Mouse (Mus musculus) testis, adult 2 months (tissue): ENCODE measurements around the gene Erp27. TPM values are rescaled to one million over a fixed set of nuclear protein-coding genes. Genes with fewer than 3 reads are reported as not detected.
A peak's percentile ranks its signal among the peaks of the same experiment; 100 is the strongest.

Source experiments
- H3K27ac ChIP-seq: fragments of 200-500 bp; 2 replicates; pipeline ENCODE4 v1.5.1; 2012; ENCODE audit warnings: low read depth, low read length; ENCODE audit not compliant: control insufficient read depth, insufficient read depth
- H3K27me3 ChIP-seq: fragments of 200-500 bp; 2 replicates; pipeline ENCODE4 v1.6.1; 2012; ENCODE audit warnings: mild to moderate bottlenecking, low read length, moderate library complexity; ENCODE audit not compliant: control insufficient read depth, insufficient read depth
- H3K36me3 ChIP-seq: fragments of 200-500 bp; 2 replicates; pipeline ENCODE4 v1.6.1; 2012; ENCODE audit warnings: mild to moderate bottlenecking, low read length; ENCODE audit not compliant: control insufficient read depth, insufficient read depth
- H3K4me1 ChIP-seq: fragments of 200-500 bp; 2 replicates; pipeline ENCODE4 v1.6.1; 2012; ENCODE audit warnings: low read length; ENCODE audit not compliant: control insufficient read depth, insufficient read depth
- H3K4me3 ChIP-seq: fragments of 200-500 bp; 2 replicates; pipeline ENCODE4 v1.5.1; 2012; ENCODE audit warnings: low read depth, mild to moderate bottlenecking, low read length, moderate library complexity, mixed read lengths; ENCODE audit not compliant: control insufficient read depth
- CTCF ChIP-seq: fragments of 200-500 bp; IDR thresholded peaks from 2 replicates; pipeline ENCODE4 v1.5.1; 2012; ENCODE audit warnings: low read depth, mild to moderate bottlenecking, inconsistent platforms, low read length, moderate library complexity; ENCODE audit not compliant: control insufficient read depth, insufficient read depth, insufficient replicate concordance
- POLR2A ChIP-seq: fragments of 200-500 bp; IDR thresholded peaks from 2 replicates; pipeline ENCODE4 v1.6.1; 2012; ENCODE audit warnings: low read depth, mild to moderate bottlenecking, inconsistent platforms, low read length, moderate library complexity; ENCODE audit not compliant: control insufficient read depth
- polyA plus RNA-seq: library from polyadenylated mRNA; depleted of rRNA; stranded (reverse); fragments of >200 nt; gene quantifications from 2 replicates; pipeline ENCODE4 v1.2.3, GENCODE M21; 2012

Erp27 gene
- polyA plus RNA-seq, 1 experiment = 0.09 TPM

DNA sequence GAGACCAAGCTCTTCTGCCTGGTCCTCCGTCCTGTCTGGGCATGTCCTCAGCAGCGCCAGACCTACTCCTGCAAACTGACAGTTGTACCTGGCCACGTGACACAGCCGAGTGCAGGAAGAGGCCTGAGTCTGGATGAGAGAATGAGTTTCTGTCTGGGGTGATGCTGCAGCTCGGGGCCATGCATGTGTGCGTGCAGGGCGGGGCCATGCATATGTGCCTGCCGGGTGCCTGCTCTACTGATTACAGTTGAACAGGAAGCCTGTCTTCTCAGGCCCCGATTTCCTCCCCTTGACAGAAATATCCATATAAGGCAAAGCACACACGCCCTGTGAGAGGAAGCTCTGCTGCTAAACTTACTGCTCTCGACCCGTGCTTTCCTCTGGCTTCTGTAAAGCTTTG is 8.7 kb upstream of the Erp27 start:
- Histone ChIP-seq H3K27ac (no peak overlapping the region), H3K27me3 (no peaks in the 10 kb centered on the region), H3K4me1 (no peaks in the 10 kb centered on the region), H3K36me3 (no peaks in the 10 kb centered on the region), H3K4me3 (no peak overlapping the region)
- TF ChIP-seq CTCF = no peak
- no peak for TF ChIP-seq POLR2A

DNA sequence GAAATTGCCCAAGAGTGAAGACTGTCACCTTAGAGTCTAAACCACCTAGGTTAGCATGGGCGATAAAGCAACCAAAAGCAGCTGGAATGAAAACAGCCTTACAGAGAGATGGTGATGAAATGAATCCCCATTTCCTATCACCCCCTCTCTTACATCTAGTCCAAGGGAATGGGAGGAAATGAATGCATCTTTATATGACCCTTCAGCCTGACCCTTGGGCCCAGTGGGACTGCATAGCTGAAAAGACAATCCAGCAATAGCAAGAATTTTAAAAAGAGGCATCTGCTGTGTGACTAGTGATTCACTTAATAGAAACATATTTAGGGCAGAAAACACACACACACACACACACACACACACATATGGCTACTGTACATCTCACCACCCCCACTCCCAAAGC is 5.6 kb upstream of the Erp27 start:
- H3K27ac ChIP-seq = no peak overlapping the region
- no peaks in the 10 kb centered on the region for H3K4me1 ChIP-seq
- H3K4me3 ChIP-seq = no peak overlapping the region
- TF ChIP-seq POLR2A = no peak
- no peak for TF ChIP-seq CTCF
- H3K36me3 ChIP-seq = no peaks in the 10 kb centered on the region
- no peaks in the 10 kb centered on the region for H3K27me3 ChIP-seq

DNA sequence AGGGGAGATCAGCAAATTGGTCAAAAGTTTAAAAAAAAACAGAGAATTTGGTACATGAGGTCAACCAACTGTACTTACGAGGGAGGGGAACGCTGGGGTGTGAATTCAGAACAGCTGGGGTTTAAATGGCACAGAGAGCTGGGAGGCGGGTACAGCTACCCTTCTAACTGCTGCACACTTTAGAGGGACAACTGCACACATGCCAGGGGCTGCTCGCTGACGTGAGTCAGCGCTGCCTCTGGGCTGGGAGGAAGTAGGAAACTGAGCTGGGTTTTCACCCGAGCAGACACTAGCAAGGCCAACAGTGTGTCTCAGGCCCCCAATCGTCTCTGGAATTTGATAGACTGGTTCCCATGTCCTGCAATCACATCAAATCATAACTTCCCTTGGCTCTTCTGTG is 3.1 kb upstream of the Erp27 start:
- TF ChIP-seq POLR2A (no peak), CTCF (no peak)
- Histone ChIP-seq H3K4me1 (no peaks in the 10 kb centered on the region), H3K27ac (no peak overlapping the region), H3K36me3 (no peaks in the 10 kb centered on the region), H3K4me3 (no peak overlapping the region), H3K27me3 (no peaks in the 10 kb centered on the region)

DNA sequence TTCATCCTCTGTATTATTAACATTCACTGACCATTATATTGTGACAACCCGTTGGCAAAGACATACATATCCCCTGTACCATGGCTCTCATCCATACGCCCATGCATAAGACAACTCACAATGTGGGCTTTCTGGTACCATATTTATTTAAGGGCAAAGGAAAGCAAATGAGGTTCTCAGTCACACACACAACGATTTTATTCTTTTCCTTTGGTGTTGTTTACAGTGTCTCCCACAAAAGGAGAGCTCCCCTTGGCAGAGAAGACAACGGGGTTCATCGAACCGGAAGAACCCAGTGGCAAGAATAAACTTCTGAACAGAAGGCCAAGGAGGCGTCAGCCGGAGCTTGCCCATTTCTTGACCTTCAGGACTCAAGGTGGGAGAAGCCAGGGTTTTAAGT is 1.6 kb upstream of the Erp27 start, which contains the start of gene Pde6h:
Pde6h (plus strand) TSS at position 301 of the 400 bp plus-strand sequence.
- no peak for TF ChIP-seq CTCF
- TF ChIP-seq POLR2A = no peak
- Histone ChIP-seq H3K4me1 (no peaks in the 10 kb centered on the region), H3K27me3 (no peaks in the 10 kb centered on the region), H3K27ac (no peak within 1 kb of the TSS), H3K36me3 (no peaks in the 10 kb centered on the region), H3K4me3 (no peak within 1 kb of the TSS)

DNA sequence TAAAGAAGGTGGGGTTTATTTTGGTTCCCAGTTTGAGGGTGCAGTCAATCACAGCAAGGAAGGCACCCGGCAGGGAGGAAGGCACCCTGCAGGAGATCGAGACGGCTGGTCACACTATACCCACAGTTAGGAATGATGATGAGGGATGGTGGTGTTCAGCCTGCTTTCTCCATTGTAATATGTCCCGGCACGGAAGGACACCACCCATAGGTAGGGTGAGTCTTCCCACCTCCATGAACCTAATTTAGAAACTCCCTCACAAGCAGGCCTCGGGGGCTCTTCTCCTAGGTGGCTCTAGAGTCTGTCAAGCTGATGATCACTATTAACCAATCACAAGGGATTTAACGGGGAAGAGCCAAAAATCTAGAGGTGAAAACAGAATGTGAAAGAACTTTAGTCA is 891 bp upstream of the Erp27 start:
- Histone ChIP-seq H3K4me1 (no peaks in the 10 kb centered on the region), H3K4me3 (no peak overlapping the region), H3K27ac (no peak overlapping the region), H3K36me3 (no peaks in the 10 kb centered on the region), H3K27me3 (no peaks in the 10 kb centered on the region)
- TF ChIP-seq POLR2A (no peak), CTCF (no peak)

DNA sequence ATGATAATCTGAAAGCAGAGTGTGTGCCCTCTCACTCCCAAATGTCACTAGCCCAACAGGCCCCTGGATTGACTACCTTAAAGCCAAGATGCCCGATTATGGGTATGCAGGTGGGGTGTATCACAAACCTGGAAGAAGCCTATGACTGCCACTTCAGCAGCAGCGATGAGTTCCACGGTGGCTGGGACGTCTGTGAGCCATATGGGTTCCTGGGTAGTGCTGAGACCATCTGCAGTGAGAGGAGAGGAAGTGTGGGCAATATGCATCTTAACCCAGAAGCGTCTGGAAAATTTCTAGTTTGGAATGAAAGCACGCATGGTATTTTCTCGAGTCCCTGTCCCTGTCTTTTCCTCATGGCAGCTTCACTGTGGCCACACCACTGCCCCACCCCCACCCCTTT is 379 bp downstream of the Erp27 start:
- TF ChIP-seq CTCF (no peak), POLR2A (no peak)
- Histone ChIP-seq H3K27ac (no peak overlapping the region), H3K27me3 (no peaks in the 10 kb centered on the region), H3K4me3 (no peak overlapping the region), H3K36me3 (no peaks in the 10 kb centered on the region), H3K4me1 (no peaks in the 10 kb centered on the region)

DNA sequence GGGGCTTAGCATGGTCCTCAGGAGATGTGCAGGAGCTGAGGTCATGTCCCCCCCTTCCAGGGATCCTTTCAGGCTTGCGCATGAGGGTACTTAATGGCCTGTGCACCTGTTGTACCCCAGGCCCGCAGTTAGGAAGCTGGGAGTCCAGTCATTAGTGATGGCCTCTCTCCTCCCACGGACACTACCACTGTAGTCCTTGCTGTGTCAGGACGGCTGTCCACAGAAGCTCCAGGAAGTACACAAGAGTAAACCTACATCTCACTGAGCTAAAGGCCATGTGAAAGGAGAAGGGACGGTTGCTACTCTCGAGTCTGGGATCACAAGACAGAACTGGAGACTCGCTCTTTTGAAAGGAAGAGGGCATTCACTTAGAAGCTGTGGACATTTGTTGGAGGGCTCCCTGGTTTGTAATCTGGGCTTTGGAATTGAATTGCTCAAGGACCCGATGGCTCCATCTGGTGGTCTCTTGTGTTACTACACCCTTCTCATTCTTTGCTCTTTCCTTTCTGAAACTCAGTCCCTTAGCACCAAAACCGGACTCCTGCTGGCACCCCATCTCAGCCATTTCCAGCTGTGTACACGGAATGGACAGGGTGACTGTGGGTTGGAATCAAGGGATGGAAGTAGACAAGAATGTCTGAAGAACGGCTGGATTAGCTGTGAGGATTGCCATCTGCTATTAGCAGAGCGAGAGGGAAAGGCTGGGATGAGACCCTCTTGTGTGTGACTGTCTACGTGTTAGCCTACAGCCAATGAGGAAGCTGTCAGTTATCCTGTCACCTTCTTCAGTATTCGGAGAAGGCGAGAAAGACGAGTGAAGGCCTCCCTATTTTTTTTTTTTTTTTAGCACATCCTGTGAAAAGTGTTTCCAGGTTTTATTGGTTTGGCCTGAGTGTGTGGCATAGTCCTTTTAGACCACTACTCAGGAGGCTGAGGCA is 1.4 kb downstream of the Erp27 start:
- no peaks in the 10 kb centered on the region for H3K36me3 ChIP-seq

More for the DNA sequence above, 1.4 kb downstream of the Erp27 start:
- TF ChIP-seq POLR2A (no peak), CTCF (peak; percentile 9; the same call in 1 of the 2 replicates)
- Histone ChIP-seq H3K27me3 (no peaks in the 10 kb centered on the region), H3K27ac (no peak overlapping the region), H3K4me3 (no peak overlapping the region), H3K4me1 (no peaks in the 10 kb centered on the region)
